In the genomic region with DNA sequence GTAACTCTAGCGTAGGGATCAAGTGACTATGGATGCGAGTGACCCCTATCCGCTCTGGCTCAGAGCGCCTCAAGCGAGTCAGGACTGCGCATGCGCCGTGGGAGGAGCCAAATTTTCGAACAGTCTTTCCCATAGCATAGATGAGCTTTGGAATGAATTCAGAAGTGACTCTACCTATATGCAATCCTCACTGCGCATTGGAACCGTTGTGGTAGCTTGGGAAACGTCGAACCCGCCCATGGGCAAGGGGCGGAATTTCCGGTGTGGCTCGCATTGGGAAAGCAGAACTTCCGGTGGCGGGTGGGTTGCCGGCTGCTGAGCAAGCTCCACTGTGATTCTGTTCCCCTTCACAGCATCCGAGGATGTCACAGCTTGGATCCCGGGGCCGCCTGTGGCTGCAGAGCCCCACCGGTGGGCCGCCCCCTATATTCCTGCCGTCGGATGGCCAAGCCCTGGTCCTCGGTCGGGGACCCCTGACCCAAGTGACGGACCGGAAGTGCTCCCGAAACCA, we compare ENCODE assay signal across 1 mouse cellular context.
TF ChIP-seq lines count a peak whose summit lies in the region.

TSS of gene Pnkp (plus strand) at position 98 of the 511 bp plus-strand sequence.

TF ChIP-seq in MEL, 35 proteins besides CTCF, POLR2A, EP300 and RAD21 (continued from another document):
- TF ChIP-seq MEF2A (IDR thresholded peaks at IDR 0.05; ENCODE audit: extremely low read depth, insufficient replicate concordance, low read depth, low read length, poor library complexity, severe bottlenecking) (no peak), CHD1 (IDR thresholded peaks at IDR 0.05; ENCODE audit: low read depth, low read length) (no peak), ELF1 (IDR thresholded peaks at IDR 0.05; ENCODE audit: low read depth, low read length) (peak; percentile 78), ETS1 (IDR thresholded peaks at IDR 0.05; ENCODE audit: low read depth, low read length) (no peak), JUND (IDR thresholded peaks at IDR 0.05; ENCODE audit: low read depth, low read length) (no peak), MYB (IDR thresholded peaks at IDR 0.05; ENCODE audit: low read depth, low read length) (no peak), BHLHE40 (IDR thresholded peaks at IDR 0.05; ENCODE audit: borderline replicate concordance, low read depth, low read length) (no peak), NRF1 (IDR thresholded peaks at IDR 0.05; ENCODE audit: insufficient read depth, low read depth, low read length, poor library complexity, severe bottlenecking) (peak; percentile 86), MAFK (IDR thresholded peaks at IDR 0.05; ENCODE audit: borderline replicate concordance, low read depth, low read length) (no peak), SIN3A (IDR thresholded peaks at IDR 0.05; ENCODE audit: low read length) (peak; percentile 78), TAL1 (IDR thresholded peaks at IDR 0.05; ENCODE audit: low read length) (no peak), TCF12 (IDR thresholded peaks at IDR 0.05; ENCODE audit: low read depth, low read length) (peak; percentile 25; the same call in 1 of the 2 replicates), GABPA (IDR thresholded peaks at IDR 0.05; ENCODE audit: low read depth, low read length) (no peak), NELFE (IDR thresholded peaks at IDR 0.05; ENCODE audit: low read depth, low read length) (peak; percentile 74), ZNF384 (IDR thresholded peaks at IDR 0.05; ENCODE audit: low read depth, low read length) (no peak), ZMIZ1 (IDR thresholded peaks at IDR 0.05; ENCODE audit: low read depth, low read length) (peak; percentile 22; the same call in 1 of the 2 replicates), POLR2AphosphoS2 (IDR thresholded peaks at IDR 0.05; ENCODE audit: low read length) (no peak), RCOR1 (IDR thresholded peaks at IDR 0.05; ENCODE audit: low read depth, low read length) (no peak), ZC3H11A (IDR thresholded peaks at IDR 0.05; ENCODE audit: low read depth, low read length) (no peak), E2F4 (IDR thresholded peaks at IDR 0.05; ENCODE audit: borderline replicate concordance, low read depth, low read length) (no peak), USF2 (IDR thresholded peaks at IDR 0.05; ENCODE audit: borderline replicate concordance in 1 of 2, insufficient read depth in 1 of 2, low read depth in 1 of 2, low read length in 2 of 2) (no peak), POLR2AphosphoS5 (IDR thresholded peaks at IDR 0.05; ENCODE audit: borderline replicate concordance, low read depth, low read length) (no peak), MYC (IDR thresholded peaks at IDR 0.05; ENCODE audit: low read depth, low read length) (no peak), ZKSCAN1 (IDR thresholded peaks at IDR 0.05; ENCODE audit: low read depth, low read length) (no peak), HCFC1 (IDR thresholded peaks at IDR 0.05; ENCODE audit: low read depth, low read length) (peak; percentile 82)
TF ChIP-seq in MEL: peak in this region for 11.
